Mouse (Mus musculus) limb, embryonic 10.5 days (tissue): Measurements from ENCODE around the gene Cbln3. TPM values are rescaled to one million over a fixed set of nuclear protein-coding genes. Genes with fewer than 3 reads are reported as not detected.

Source experiments
- DNase-seq: peaks from one replicate; pipeline ENCODE4 v3.0.0-alpha.2; 2017; ENCODE audit warnings: low spot score
- H3K27ac ChIP-seq: fragments of 300-500 bp; sonication (generic); 2 replicates; pipeline ENCODE4 v1.5.1; 2016; ENCODE audit warnings: mild to moderate bottlenecking
- H3K27me3 ChIP-seq: fragments of 300-500 bp; sonication (generic); 2 replicates; pipeline ENCODE4 v1.6.1; 2016; ENCODE audit warnings: low read depth, mild to moderate bottlenecking; ENCODE audit not compliant: poor library complexity, severe bottlenecking
- H3K36me3 ChIP-seq: fragments of 300-500 bp; sonication (generic); 2 replicates; pipeline ENCODE4 v1.6.1; 2016; ENCODE audit warnings: mild to moderate bottlenecking, moderate library complexity
- H3K4me1 ChIP-seq: fragments of 300-500 bp; sonication (generic); 2 replicates; pipeline ENCODE4 v1.6.1; 2016
- H3K4me3 ChIP-seq: fragments of 300-500 bp; sonication (generic); 2 replicates; pipeline ENCODE4 v1.5.1; 2016; ENCODE audit warnings: mild to moderate bottlenecking, moderate library complexity
- H3K9me3 ChIP-seq: fragments of 300-500 bp; sonication (generic); replicated peaks from 2 replicates; pipeline ENCODE4 v1.6.1; 2016; ENCODE audit warnings: mild to moderate bottlenecking
- WGBS: fragments of 180-500 bp; shearing (Covaris S2); methylation state at CpG from one replicate; pipeline ENCODE4 v1.1.7; 2016; 5-methylcytosine and 5-hydroxymethylcytosine counted together
- polyA plus RNA-seq: library from polyadenylated mRNA; unstranded; fragments of >200 nt; fragmentation: Nextera tagmentation; extraction: Ambion mirVana; gene quantifications from 2 replicates; pipeline ENCODE4 v1.2.1, GENCODE M21; 2016

Gene Cbln3
- polyA plus RNA-seq, 1 experiment from 2014 or later, result 0.15 TPM

DNA sequence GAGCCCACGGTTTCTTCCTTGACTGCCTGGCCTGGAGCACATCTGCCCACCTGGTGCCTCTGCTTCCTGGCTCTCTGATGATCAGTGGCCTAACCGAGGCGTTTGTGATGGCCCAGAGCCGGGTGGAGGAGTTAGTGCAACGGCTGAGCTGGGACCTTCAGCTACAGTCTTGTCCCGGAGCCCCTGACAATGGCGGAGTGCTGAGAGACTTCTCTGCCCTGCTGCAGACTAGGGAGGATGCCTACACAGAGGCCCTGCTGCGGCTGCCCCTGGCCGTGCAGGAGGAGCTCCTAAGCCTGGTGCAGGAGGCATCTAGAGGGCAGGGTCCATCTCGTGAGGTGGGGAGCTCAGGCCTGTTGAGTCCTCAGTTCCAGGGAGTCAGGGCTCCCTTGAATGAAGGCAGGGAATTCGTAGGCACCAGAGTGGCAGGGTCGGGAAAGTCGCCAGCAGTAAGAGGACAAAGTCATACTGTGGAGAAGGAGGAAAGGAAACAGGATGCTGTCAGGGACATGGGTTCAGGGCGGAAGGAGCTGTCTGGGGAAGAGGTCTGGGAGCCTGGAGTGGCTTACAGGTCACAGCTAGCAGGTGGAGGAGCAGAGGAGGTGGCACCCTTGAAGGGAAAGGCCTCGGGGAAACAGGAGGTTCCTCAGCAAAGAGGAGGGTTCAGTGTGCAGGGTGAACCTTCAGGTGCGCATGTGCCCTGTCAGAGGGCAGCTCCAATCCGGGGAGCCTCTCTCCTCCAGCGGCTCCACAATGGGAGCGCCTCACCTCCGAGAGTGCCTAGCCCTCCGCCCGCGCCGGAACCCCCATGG, 2.6 kb upstream of the Cbln3 start:
- Histone ChIP-seq H3K27ac (no peak overlapping the region), H3K36me3 (peaks cover 58% of the 10 kb centered on the region)

DNA sequence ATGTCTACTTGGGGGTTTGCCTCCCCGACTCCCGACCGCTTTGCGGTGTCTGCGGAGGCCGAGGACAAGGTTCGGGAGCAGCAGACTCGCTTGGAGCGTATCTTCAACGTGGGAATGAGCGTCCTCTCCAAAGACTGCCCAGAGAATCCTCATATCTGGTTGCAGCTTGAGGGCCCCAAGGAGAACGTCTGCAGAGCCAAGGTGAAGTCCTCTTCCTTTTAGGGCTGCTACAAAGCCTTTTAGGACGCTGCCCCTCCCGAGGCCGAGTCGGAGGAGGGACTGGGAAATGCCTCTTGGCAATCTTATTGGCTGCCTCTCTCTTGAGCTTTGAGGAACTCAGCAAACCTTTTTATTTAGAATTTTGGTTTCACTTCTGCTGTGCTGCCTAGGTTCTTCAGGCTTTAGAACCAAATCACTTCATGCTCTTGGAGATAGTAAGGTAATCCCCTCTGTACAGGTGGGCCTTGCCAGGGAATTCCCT, 1.6 kb upstream of the Cbln3 start:
- no peak for DNase-seq
- Histone ChIP-seq H3K27me3 (no peaks in the 10 kb centered on the region), H3K27ac (peak overlapping the region; percentile 94), H3K4me1 (peaks cover 53% of the 10 kb centered on the region), H3K9me3 (no peaks in the 10 kb centered on the region), H3K36me3 (peaks cover 49% of the 10 kb centered on the region), H3K4me3 (peak overlapping the region; percentile 81)
- WGBS, result 8% methylated on average over 16 of the region's 16 CpGs

More for the DNA sequence above, 2.6 kb upstream of the Cbln3 start:
- Histone ChIP-seq H3K9me3 (no peaks in the 10 kb centered on the region), H3K27me3 (no peaks in the 10 kb centered on the region), H3K4me3 (peak overlapping the region; percentile 81; the same call in 1 of the 2 replicates), H3K4me1 (peaks cover 53% of the 10 kb centered on the region)
- WGBS, result 86% methylated on average over 24 of the region's 24 CpGs
- no peak for DNase-seq

GRCm38 (mm10) chr14:55885114-55885790, 1.1 kb upstream of the Cbln3 start:
- 0% methylated on average over 27 of the region's 30 CpGs for WGBS
- H3K4me3 ChIP-seq, result peak overlapping the region; percentile 81
- DNase-seq, result no peak

DNA sequence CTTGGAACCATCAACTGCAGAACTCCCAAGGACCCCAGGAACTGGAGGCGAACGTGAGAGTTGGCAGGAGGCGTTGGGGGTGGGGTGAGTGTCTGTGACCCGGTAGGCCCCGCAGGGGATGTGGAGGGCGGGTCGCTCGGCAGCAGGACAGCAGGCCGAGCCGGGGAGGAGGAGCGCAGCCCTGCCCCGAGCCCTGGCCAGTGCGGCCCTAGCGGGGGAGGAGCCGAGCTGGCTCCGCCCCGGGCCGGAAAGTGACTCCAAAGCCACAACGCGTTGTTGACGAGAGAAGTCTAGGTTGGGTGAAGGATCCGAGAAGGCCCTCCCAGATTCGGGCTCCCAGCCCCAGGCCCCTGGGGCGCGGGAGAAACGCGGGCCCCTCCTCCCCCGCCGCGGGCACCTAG, 521 bp upstream of the Cbln3 start, which contains the start of gene Khnyn:
Khnyn (plus strand) TSS at position 235 of the 401 bp plus-strand sequence.
- Histone ChIP-seq H3K36me3 (peaks cover 37% of the 10 kb centered on the region), H3K27ac (peak within 1 kb of the TSS; percentile 94), H3K4me1 (peaks cover 53% of the 10 kb centered on the region), H3K9me3 (no peaks in the 10 kb centered on the region), H3K27me3 (no peaks in the 10 kb centered on the region), H3K4me3 (peak within 1 kb of the TSS; percentile 81)
- WGBS, result under 1% methylated on average over 30 of the region's 30 CpGs
- DNase-seq, result peak; percentile 92

More at GRCm38 (mm10) chr14:55885114-55885790, 1.1 kb upstream of the Cbln3 start:
- H3K36me3 ChIP-seq, result peaks cover 43% of the 10 kb centered on the region
- peaks cover 53% of the 10 kb centered on the region for H3K4me1 ChIP-seq
- no peaks in the 10 kb centered on the region for H3K27me3 ChIP-seq
- peak overlapping the region; percentile 94 for H3K27ac ChIP-seq
- H3K9me3 ChIP-seq, result no peaks in the 10 kb centered on the region

DNA sequence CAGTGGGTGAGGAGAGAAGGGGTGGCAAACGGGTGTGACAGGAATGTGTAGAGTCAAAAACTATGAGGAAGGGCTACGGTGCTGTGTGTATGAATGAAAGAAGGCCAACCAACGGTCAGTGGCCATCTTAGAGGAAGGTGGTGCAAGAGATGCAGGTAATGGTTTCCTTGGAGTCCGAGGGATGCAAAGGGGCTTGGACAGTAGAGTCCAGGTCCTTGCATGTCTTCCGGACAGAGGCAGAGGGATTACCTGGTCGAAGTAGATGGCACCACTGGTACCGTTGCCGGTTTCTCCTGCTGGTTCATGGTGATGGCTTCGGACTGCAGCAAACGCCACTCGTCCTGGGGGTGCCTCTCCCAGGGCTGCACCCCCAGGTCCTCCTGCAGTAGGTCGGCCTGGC, 529 bp downstream of the Cbln3 start:
- Histone ChIP-seq H3K4me1 (peaks cover 57% of the 10 kb centered on the region), H3K27me3 (no peaks in the 10 kb centered on the region), H3K36me3 (peaks cover 27% of the 10 kb centered on the region), H3K4me3 (no peak overlapping the region), H3K27ac (peak overlapping the region; percentile 94), H3K9me3 (no peaks in the 10 kb centered on the region)
- DNase-seq, result no peak
- 92% methylated on average over 12 of the region's 12 CpGs for WGBS

- WGBS, result 93% methylated on average over 13 of the region's 13 CpGs
- Histone ChIP-seq H3K9me3 (no peaks in the 10 kb centered on the region), H3K4me1 (peaks cover 61% of the 10 kb centered on the region), H3K4me3 (no peak overlapping the region), H3K27ac (peak overlapping the region; percentile 94), H3K27me3 (no peaks in the 10 kb centered on the region), H3K36me3 (peaks cover 22% of the 10 kb centered on the region)
- no peak for DNase-seq
Observed at GRCm38 (mm10) chr14:55883149-55883661, 987 bp downstream of the Cbln3 start.

- peaks cover 12% of the 10 kb centered on the region for H3K36me3 ChIP-seq
- 57% methylated on average over 6 of the region's 6 CpGs for whole genome bisulfite sequencing
- H3K4me1 ChIP-seq, result peaks cover 70% of the 10 kb centered on the region
- H3K4me3 ChIP-seq, result no peak overlapping the region
- no peaks in the 10 kb centered on the region for H3K27me3 ChIP-seq
- H3K9me3 ChIP-seq, result no peaks in the 10 kb centered on the region
- peak overlapping the region; percentile 94 for H3K27ac ChIP-seq
- no peak for DNase-seq
Observed at GRCm38 (mm10) chr14:55882171-55882641, 2.0 kb downstream of the Cbln3 start.

GRCm38 (mm10) chr14:55880982-55881381, 3.2 kb downstream of the Cbln3 start:
- H3K9me3 ChIP-seq, result no peaks in the 10 kb centered on the region
- no peaks in the 10 kb centered on the region for H3K27me3 ChIP-seq
- no peak overlapping the region for H3K4me3 ChIP-seq
- no peak for DNase-seq
- H3K27ac ChIP-seq, result no peak overlapping the region
- 87% methylated on average over 8 of the region's 8 CpGs for WGBS
- H3K36me3 ChIP-seq, result peaks cover under 1% of the 10 kb centered on the region; the same call in 1 of the 2 replicates
- peaks cover 62% of the 10 kb centered on the region for H3K4me1 ChIP-seq

- DNase-seq, result no peak
- Histone ChIP-seq H3K4me1 (peaks cover 54% of the 10 kb centered on the region), H3K27me3 (no peaks in the 10 kb centered on the region), H3K36me3 (no peaks in the 10 kb centered on the region), H3K9me3 (no peaks in the 10 kb centered on the region), H3K27ac (no peak overlapping the region), H3K4me3 (no peak overlapping the region)
- WGBS, result 41% methylated on average over 1 of the region's 1 CpGs
Observed at GRCm38 (mm10) chr14:55879623-55880022, 4.6 kb downstream of the Cbln3 start.

GRCm38 (mm10) chr14:55878316-55878940, 5.8 kb downstream of the Cbln3 start:
- Histone ChIP-seq H3K36me3 (peaks cover under 1% of the 10 kb centered on the region), H3K27ac (peak overlapping the region; percentile 89), H3K27me3 (no peaks in the 10 kb centered on the region), H3K9me3 (no peaks in the 10 kb centered on the region), H3K4me1 (peaks cover 53% of the 10 kb centered on the region), H3K4me3 (peak overlapping the region; percentile 46)
- 17% methylated on average over 7 of the region's 7 CpGs for WGBS
- DNase-seq, result no peak

DNA sequence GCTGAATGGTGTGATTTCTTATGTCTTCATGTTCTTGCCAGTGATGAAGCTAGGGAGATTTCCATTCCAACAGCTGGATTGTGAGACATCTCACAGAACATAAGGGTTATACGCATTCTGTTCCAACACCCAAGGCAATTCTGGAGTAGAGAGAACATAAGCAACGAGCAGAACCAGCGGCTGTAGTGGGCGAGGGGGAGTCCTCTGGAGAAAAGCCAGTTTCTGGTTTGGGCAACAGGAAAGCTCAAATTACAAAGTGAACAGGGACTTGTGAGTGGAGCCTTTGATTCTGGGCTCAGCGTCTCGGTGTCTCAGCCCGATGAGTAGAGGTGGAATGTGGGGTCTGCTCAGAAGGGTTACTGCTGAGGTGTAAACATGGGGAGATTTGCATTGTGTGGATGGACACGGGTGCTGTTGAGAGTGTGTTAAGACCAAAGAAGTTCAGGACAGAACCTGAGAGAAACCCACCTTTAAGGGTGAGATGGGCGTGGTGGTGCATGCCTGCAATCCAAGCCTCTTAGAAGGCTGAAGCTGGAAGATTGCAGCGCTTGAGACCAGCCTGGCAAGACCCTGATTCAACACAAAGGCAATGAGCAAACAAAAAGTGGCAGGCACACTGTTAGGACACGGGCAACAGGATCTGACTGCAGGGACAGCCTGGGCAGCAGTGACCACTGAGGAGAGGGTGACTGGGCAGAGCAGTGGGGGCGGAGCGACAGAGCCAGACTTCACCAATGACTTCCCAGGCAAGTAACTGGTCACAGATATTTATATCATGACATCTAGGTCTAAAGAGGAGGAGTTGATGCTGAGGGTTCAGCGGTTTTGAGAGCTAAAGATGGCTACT, 6.5 kb downstream of the Cbln3 start:
- WGBS, result 5% methylated on average over 14 of the region's 14 CpGs

More for the DNA sequence above, 6.5 kb downstream of the Cbln3 start:
- Histone ChIP-seq H3K9me3 (no peaks in the 10 kb centered on the region), H3K4me3 (peak overlapping the region; percentile 46), H3K4me1 (peaks cover 51% of the 10 kb centered on the region), H3K27ac (peak overlapping the region; percentile 89), H3K27me3 (no peaks in the 10 kb centered on the region), H3K36me3 (peaks cover 8% of the 10 kb centered on the region)
- peak; percentile 64 for DNase-seq
